Comparison of ENCODE assay signal across 8 mouse cellular contexts in the genomic region with DNA sequence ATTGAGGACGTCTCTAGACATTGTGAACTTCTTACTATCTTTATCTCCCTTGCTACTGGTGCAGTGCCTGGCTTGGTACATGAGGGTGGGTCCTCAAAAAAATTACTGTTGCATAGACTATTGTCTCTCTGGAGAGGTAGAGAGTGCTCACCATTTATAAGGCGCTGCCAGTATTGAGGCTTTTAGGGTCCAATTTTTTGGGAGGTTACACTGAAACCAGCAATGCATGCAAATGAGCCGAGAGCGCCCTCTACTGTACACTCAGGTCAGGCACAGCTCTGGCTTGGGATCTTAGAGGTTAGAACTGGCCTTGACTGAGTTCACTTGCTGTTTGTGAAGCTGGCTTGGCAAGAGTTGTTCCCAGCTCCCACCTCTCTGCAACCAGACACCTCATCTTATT. TPM values are rescaled to one million over a fixed set of nuclear protein-coding genes. Genes with fewer than 3 reads are reported as not detected.
DNase-seq lines count a peak whose midpoint lies in the region; TF ChIP-seq lines count a peak whose summit lies in the region.

No protein-coding gene starts in this region.

- TF ChIP-seq CTCF in lung, adult 2 months (IDR thresholded peaks at IDR 0.05; ENCODE audit: insufficient read depth, low read length), result peak; percentile 88

- 11% methylated on average over 4 of the region's 4 CpGs for WGBS in lung, adult 2 months

- no peak overlapping the region for H3K4me3 ChIP-seq in lung, adult 2 months (replicated peaks; ENCODE audit: extremely low read depth, low read depth, low read length)

- TF ChIP-seq POLR2A in lung, adult 2 months (IDR thresholded peaks at IDR 0.05; ENCODE audit: borderline replicate concordance, extremely low read depth, low read depth, low read length), result no peak

- DNase-seq in B cell, adult 2 months, result peak; percentile 79 to 81
- peak; percentile 50 for DNase-seq in adrenal gland, adult 8-10 months
- DNase-seq in embryo, embryonic 10.5 days (ENCODE audit: low spot score), result peak; percentile 91
- DNase-seq in gastrocnemius, postnatal 25 days, result peak; percentile 19
- peak; percentile 64 for DNase-seq in kidney, postnatal 14 days
- peak; percentile 37 for DNase-seq in lung, adult 2 months
- peak; percentile 78 for DNase-seq in ovary, postnatal 14 days (ENCODE audit: low spot score)
- DNase-seq in thymus, postnatal 25 days, result peak; percentile 39

- H3K4me1 ChIP-seq in lung, adult 2 months (ENCODE audit: control insufficient read depth, insufficient read depth, low read length), result no peaks in the 10 kb centered on the region

RNA-seq across cellular contexts. Expression of a gene that starts 51.5 kb away (rescaled TPM):
- under 1 TPM; 0.10 to 0.34 (median 0.18) TPM for total RNA-seq in adrenal gland, adult 8-10 months (2022)
- under 1 TPM; 0.05 to 0.35 TPM for total RNA-seq in gastrocnemius, postnatal 25 days (2021)
- polyA plus RNA-seq in lung, adult 2 months (2012; rRNA removed), result 0.07 and 0.11 TPM in 2 replicates

Comparison
In these comparisons a context has a peak if more than half of its experiments do, and no peak if none do; other contexts are left out.
1. DNase-seq: peak in every context shown above with its lines; median percentile 91 in embryo, embryonic 10.5 days; 80 in B cell, adult 2 months; 78 in ovary, postnatal 14 days; 64 in kidney, postnatal 14 days; 50 in adrenal gland, adult 8-10 months; 39 in thymus, postnatal 25 days; 37 in lung, adult 2 months; 19 in gastrocnemius, postnatal 25 days.